Mouse (Mus musculus): ENCODE data around the gene Tspan32.

DNA sequence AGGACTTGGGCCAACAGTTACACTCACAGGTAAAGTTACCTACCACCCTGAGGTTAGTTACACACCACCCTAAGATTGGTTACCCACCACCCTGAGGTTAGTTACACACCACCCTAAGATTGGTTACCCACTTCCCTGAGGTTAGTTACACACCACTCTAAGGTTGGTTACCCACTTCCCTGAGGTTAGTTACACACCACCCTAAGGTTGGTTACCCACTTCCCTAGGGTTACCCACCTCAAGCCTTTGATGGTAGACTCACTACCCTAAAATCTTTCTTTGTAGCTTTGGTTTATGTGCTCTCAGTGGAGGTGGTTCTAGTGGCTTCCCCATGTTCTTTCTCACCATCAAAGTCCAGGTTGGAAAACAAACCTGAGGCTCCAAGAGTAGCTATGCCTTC, 9.8 kb upstream of the Tspan32 start:
- no peak for TF ChIP-seq EP300 (IDR thresholded peaks at IDR 0.05; ENCODE audit: insufficient read depth, low read depth, low read length)
- no peak for TF ChIP-seq POLR2A (IDR thresholded peaks at IDR 0.05; ENCODE audit: insufficient read depth, low read length)
- no peak for TF ChIP-seq CTCF (IDR thresholded peaks at IDR 0.05; ENCODE audit: low read depth, low read length)
